Mouse (Mus musculus) gastrocnemius, postnatal 36 days (tissue): ENCODE data around the gene Dyrk1a. TPM values are rescaled to one million over a fixed set of nuclear protein-coding genes. Genes with fewer than 3 reads are reported as not detected.

Source experiments
- DNase-seq, 2 experiments: peaks; one replicate each; pipeline ENCODE4 v3.0.0; 2022
- intact Hi-C: fragments of 180-260 bp; cut with DNase I; formaldehyde crosslinking; loops from one replicate; pipeline ENCODE4 v1.15.1; 2025
- total RNA-seq, 2 experiments: library from RNA; stranded (reverse); gene quantifications; 2 replicates each; pipeline ENCODE4 v1.2.3; 2021

Gene Dyrk1a
- total RNA-seq, 2 experiments from 2014 or later = 78.6 to 82.9 TPM

DNA sequence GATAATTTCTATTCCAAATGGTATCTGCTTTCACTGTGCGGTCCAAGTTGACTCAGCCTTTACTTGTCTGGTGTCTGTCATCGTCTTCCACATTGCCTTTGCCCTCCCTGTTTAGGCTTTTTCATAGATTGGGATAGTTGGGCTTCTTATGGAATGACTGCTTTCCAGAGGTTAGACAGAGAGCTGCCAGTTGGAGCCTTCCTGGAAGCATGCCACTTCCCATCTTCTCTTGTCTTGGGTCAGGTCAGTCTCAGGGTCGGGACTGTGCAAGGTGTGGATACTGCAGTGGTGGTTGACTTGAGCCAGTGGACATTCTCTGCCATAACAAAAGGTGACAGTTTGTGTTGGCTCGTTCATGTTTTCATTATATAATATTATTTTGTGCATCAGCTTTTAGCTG lies 17.7 kb downstream of the Dyrk1a start:
- intact Hi-C loops = no loop called here
- DNase-seq = no peak

- intact Hi-C loops = no loop called here
- peak in 1 of 2 experiments; percentile 34 for DNase-seq
Observed at GRCm38 (mm10) chr16:94588171-94588570, 18.4 kb downstream of the Dyrk1a start.

DNA sequence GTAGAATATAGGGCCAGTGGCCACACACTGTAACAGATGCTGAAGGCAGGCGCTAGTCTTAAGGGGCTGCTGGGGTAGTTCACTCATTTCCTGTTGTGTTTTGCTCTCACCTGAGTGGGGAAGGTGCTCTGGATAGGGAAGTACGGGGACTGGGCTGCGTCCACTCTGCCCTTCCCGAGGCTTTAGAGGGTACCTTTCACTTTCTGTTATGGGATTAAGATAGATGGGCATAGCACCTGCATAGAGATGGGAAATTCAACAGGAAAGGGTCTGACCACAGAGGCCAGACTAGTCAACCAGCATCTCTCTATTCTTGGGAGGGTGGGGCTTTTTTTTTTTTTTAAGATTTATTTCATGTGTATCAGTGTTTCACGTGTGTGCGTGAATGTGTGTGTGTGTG lies 19.2 kb downstream of the Dyrk1a start:
- DNase-seq = no peak
- intact Hi-C loops = no loop called here

GRCm38 (mm10) chr16:94589648-94590047 lies 19.8 kb downstream of the Dyrk1a start:
- DNase-seq = no peak
- intact Hi-C loops = no loop called here

GRCm38 (mm10) chr16:94590214-94590613 lies 20.4 kb downstream of the Dyrk1a start:
- no peak for DNase-seq
- intact Hi-C loops = no loop called here

GRCm38 (mm10) chr16:94590977-94591376 lies 21.2 kb downstream of the Dyrk1a start:
- no peak for DNase-seq
- intact Hi-C loops = no loop called here

DNA sequence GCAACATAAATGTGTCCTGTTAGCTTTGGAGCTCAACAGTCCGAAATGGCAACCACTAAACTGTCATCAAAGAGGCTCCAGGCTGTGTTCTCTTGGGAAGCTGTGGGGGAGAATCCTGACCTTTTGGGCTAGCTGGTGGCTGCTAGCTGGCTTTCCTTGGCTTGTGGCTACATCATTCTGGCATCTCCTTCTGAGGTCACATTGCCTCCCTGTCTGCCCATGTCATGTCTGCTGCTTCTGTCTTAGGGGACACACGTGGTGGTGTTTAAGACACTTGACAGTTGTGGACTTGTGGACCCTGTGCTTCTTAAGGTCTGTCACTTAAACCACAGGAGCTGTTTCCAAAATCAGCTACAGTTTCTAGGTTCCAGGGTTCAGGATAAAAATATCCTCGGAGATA lies 21.7 kb downstream of the Dyrk1a start:
- DNase-seq = no peak
- intact Hi-C loops = no loop called here

GRCm38 (mm10) chr16:94596633-94597032 lies 26.8 kb downstream of the Dyrk1a start:
- intact Hi-C loops = no loop called here
- no peak for DNase-seq

DNA sequence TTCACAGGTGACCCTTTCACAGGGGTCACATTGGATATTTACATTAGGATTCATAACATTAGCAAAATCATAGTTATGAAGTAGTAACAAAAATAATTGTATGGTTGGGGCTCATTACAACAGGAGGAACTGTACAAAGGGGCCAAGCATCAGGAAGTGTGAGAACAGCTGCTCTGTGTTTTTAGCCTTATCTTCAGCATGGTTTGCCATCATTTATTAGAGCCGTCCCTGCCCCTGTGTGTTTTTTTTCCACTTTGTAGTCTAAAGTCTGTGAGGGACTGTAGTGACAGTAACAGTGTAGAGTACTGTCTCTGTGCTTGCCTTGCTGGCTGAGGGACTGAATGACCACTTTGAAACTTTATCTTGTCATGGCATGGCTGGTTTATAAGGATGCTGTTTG lies 27.8 kb downstream of the Dyrk1a start:
- DNase-seq = no peak
- intact Hi-C loops = no loop called here

- no peak for DNase-seq
- intact Hi-C loops = no loop called here
Observed at GRCm38 (mm10) chr16:94599977-94600724, 30.3 kb downstream of the Dyrk1a start.

DNA sequence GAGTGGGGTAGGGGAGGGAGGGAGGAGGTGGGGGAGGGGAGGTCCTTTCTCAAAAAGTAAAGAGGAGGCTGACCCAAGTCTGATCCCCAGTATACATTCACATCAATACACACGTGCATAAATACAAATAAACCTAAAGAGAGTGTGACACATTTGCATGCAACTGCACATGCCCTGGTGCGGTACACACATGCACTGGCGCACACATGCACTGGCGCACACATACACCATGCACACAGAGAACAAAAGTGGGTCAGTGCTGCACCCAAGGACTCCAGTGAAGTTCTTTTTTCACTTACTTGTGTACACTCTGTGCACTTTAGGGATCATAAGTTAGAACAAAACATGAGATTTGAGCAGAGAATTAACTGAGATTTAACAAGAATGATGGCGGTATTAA lies 31.3 kb downstream of the Dyrk1a start:
- intact Hi-C loops = no loop called here
- DNase-seq = no peak

GRCm38 (mm10) chr16:94601540-94601953 lies 31.7 kb downstream of the Dyrk1a start:
- intact Hi-C loops = no loop called here
- DNase-seq = no peak

DNA sequence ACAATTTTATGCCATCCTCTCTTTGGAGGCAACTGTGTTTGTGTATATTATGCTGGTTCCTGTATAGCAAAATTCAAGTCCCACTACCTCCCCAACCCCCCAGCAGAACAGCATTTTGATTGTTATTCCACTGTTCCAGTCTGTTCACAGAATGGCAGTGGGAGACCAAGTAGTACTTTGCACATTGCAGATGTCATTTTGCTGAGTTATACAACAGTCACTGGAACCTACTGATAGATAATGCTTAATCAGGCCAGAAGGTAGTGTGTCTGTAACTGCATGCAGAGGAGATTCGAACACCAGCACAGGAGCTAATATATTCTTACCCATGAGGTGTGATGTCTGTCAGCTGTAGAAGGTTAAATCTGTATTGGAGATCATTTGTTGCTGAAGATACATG lies 32.4 kb downstream of the Dyrk1a start:
- DNase-seq = no peak
- intact Hi-C loops = no loop called here

DNA sequence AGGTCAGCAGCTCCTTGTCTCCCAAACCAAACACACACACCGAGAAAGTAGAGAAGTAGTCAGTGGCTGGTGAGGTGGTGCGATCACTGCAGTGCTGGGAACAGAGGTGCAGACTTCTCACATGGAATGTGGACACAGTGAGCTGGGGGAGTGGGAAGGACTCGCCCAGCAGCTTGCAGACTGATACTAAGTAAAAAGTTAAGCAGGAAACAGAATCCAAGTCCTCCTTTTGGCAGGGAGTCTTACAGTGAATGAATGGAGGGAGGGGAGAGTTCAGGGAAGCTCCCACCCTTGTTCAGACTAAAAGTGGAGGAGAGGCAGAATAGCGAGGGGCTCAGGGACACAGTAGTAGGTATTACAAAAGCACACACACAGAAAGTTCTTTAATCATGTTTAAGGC lies 32.9 kb downstream of the Dyrk1a start:
- DNase-seq = no peak
- intact Hi-C loops = no loop called here

DNA sequence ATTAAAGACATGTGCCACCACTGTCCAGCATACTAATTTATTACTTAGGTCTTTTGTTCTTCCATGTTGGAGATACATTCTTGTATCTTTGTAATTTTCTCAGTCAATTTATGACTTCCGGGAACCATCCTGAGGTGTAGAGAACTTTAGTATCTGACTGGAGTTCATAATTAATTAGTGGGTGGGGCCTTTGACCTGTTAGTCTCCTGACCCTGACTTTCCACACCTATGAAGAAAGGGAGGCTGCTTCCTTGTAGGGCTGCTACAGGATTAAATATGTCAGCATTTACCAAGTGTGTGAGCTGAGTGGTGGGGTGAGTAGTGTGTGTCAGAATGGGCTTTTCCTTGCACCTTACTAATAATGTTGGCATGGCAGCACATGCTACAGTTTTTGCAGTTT lies 36.4 kb downstream of the Dyrk1a start:
- no peak for DNase-seq
- intact Hi-C loops = no loop called here

DNA sequence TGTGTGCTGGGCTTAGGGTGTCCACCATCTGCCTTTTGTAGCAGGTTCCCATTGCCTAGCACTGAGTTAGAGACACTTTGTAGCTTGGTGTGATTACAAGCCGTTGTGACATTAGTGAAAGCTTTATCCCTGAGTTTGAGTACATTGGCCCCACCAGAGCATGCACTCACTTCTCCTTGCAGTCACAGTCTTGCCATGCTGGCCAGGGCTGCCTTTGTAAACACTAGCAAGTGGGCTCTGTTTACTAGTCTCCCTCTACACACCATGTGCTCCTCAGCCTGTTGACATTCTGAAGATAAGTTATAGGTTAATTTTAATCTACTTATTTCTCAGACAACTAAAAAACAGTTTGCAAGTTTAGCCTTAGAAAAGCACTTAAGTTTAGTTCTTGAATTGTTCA lies 37.7 kb downstream of the Dyrk1a start:
- intact Hi-C loops = no loop called here
- DNase-seq = no peak

DNA sequence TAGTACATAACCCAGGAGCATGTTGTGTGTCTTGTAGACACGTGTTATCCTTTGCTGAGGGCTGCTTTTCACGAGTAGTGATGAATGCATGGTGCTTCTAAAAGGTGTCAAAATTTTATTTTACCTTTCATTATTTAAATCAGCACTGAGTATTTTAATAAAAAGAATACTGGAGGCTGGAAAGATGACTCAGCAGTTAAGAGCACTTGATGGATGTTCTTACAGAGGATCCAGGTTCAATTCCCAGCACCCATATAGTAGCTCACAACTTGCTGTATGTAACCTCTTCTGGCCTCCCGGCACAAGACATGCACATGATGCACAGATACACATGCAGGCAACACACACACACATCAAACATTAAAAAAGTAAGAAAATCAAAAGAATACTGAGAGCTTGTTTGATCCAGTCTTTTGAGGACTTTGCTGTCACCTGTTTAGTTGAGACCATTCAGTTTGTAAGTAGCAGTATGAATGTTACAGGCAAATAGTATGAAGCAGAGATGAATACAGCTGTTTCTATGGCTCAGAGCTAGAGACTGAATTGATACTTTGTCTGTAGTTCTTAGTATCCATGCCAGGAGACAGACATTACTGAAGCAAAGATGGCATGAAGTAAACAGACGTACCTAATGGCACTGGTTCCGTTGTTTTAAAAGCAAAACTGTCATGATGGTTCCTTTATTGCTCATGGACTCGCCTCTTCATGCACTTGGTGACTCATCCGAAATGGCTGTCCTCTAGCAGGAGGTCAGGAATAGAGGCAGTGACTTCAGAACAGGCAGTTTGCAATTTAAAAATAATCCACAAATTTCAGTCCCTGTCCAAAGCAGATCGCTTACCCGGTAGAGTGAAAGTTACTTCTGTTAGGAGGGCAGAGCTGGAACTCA lies 39.1 kb downstream of the Dyrk1a start:
- intact Hi-C loops = no loop called here
- no peak for DNase-seq

DNA sequence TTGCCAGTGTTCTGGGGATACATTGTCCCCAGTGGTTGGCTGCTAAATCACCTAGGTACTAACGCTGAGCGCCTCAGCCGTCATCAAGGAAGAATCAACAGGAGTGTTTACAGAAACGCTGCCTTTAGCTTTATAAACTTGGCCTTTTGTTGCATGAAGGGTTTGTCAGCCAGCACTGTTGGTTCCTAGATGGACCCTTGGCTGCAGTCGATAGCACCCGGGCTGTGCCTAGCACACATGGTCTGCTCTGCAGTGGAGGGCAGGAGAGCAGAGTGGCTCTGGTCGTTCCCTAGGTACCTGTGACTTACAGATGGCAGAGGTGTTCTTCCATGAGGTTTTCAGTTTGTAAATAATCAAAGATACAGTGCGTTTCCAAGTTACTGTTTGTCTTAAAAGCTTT lies 42.8 kb downstream of the Dyrk1a start:
- no peak for DNase-seq
- intact Hi-C loops = no loop called here

- intact Hi-C loops = loop anchor here (5.0 kb wide), 2 partner anchors 85 to 150 kb away; no protein-coding TSS in a partner anchor
- DNase-seq = no peak
Observed at GRCm38 (mm10) chr16:94617255-94617654, 47.4 kb downstream of the Dyrk1a start.

GRCm38 (mm10) chr16:94618543-94618942 lies 48.7 kb downstream of the Dyrk1a start:
- DNase-seq = peak in 1 of 2 experiments; percentile 51
- intact Hi-C loops = loop anchor here (2.0 to 5.0 kb wide), 3 partner anchors 48 to 151 kb away; partner anchors contain the start of gene Dyrk1a

DNA sequence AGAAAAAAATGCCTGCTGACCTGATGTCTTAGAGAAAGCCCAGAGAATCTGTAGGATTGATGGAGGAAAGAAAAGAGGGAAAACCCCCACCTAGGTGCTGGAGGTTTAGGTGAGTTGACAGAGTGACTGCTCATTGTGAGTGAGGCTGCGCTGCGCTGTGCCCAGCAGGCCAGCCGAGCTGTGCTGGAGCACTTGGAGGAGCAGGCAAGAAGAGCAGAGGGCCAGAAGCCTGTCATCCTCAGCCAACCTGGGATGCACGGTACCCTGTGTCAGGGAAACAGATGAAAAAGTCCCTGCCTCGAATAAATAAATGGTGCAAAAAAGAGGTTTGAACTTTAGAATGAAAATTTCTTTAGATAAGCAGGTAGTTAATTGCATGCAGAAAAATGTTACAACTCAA lies 49.5 kb downstream of the Dyrk1a start:
- DNase-seq = no peak
- intact Hi-C loops = loop anchor here (2.0 to 5.0 kb wide), 3 partner anchors 48 to 152 kb away; partner anchors contain the start of gene Dyrk1a
